Mouse (Mus musculus) cerebellum, adult 9-10 months (tissue): ENCODE data around the gene Ankdd1a.

Experiments
- DNase-seq: peaks from one replicate; pipeline ENCODE4 v3.0.0; 2022

Gene Ankdd1a

GRCm38 (mm10) chr9:65519807-65520504, at the start of gene Ankdd1a:
Gene Ankdd1a (minus strand): TSS chr9:65520193.
- peak; percentile 56 for DNase-seq

GRCm38 (mm10) chr9:65569491-65569971, 49.5 kb upstream of the Ankdd1a start:
- no peak for DNase-seq

GRCm38 (mm10) chr9:65568787-65569186, 48.8 kb upstream of the Ankdd1a start:
- DNase-seq = no peak

GRCm38 (mm10) chr9:65564698-65565097, 44.7 kb upstream of the Ankdd1a start:
- no peak for DNase-seq

GRCm38 (mm10) chr9:65563073-65563472, 43.1 kb upstream of the Ankdd1a start:
- no peak for DNase-seq

GRCm38 (mm10) chr9:65562081-65562506, 42.1 kb upstream of the Ankdd1a start:
- peak; percentile 43 for DNase-seq

- peak; percentile 39 for DNase-seq
Measured at GRCm38 (mm10) chr9:65561016-65561415, 41.0 kb upstream of the Ankdd1a start.

- DNase-seq = no peak
Measured at GRCm38 (mm10) chr9:65558806-65559205, 38.8 kb upstream of the Ankdd1a start.

- DNase-seq = no peak
Measured at GRCm38 (mm10) chr9:65556979-65557378, 37.0 kb upstream of the Ankdd1a start.

- no peak for DNase-seq
Measured at GRCm38 (mm10) chr9:65556349-65556748, 36.4 kb upstream of the Ankdd1a start.

GRCm38 (mm10) chr9:65555621-65556020, 35.6 kb upstream of the Ankdd1a start:
- DNase-seq = no peak

GRCm38 (mm10) chr9:65555001-65555405, 35.0 kb upstream of the Ankdd1a start:
- DNase-seq = no peak

GRCm38 (mm10) chr9:65552711-65553110, 32.7 kb upstream of the Ankdd1a start:
- DNase-seq = no peak

- no peak for DNase-seq
Measured at GRCm38 (mm10) chr9:65552141-65552540, 32.1 kb upstream of the Ankdd1a start.

GRCm38 (mm10) chr9:65551035-65551434, 31.0 kb upstream of the Ankdd1a start:
- no peak for DNase-seq

- DNase-seq = no peak
Measured at GRCm38 (mm10) chr9:65550079-65550831, 30.3 kb upstream of the Ankdd1a start.

- no peak for DNase-seq
Measured at GRCm38 (mm10) chr9:65549643-65550042, 29.6 kb upstream of the Ankdd1a start.

- no peak for DNase-seq
Measured at GRCm38 (mm10) chr9:65549139-65549538, 29.1 kb upstream of the Ankdd1a start.

GRCm38 (mm10) chr9:65548311-65548710, 28.3 kb upstream of the Ankdd1a start:
- no peak for DNase-seq

GRCm38 (mm10) chr9:65547844-65548243, 27.9 kb upstream of the Ankdd1a start:
- no peak for DNase-seq

GRCm38 (mm10) chr9:65547111-65547510, 27.1 kb upstream of the Ankdd1a start:
- no peak for DNase-seq

GRCm38 (mm10) chr9:65546413-65546695, 26.4 kb upstream of the Ankdd1a start:
- DNase-seq = no peak

- DNase-seq = no peak
Measured at GRCm38 (mm10) chr9:65545635-65546412, 25.8 kb upstream of the Ankdd1a start.

GRCm38 (mm10) chr9:65542111-65542524, 22.1 kb upstream of the Ankdd1a start:
- DNase-seq = no peak
